Mouse (Mus musculus): ENCODE measurements around the gene Masp2. TPM values are rescaled to one million over a fixed set of nuclear protein-coding genes. Genes with fewer than 3 reads are reported as not detected.

Masp2 gene
- total RNA-seq (2014; fragmentation: Nextera tagmentation) (0.47 TPM in 1 of 2 replicates, not detected in the other), total RNA-seq (2017) (0.46 and 0.65 TPM in 2 replicates)

DNA sequence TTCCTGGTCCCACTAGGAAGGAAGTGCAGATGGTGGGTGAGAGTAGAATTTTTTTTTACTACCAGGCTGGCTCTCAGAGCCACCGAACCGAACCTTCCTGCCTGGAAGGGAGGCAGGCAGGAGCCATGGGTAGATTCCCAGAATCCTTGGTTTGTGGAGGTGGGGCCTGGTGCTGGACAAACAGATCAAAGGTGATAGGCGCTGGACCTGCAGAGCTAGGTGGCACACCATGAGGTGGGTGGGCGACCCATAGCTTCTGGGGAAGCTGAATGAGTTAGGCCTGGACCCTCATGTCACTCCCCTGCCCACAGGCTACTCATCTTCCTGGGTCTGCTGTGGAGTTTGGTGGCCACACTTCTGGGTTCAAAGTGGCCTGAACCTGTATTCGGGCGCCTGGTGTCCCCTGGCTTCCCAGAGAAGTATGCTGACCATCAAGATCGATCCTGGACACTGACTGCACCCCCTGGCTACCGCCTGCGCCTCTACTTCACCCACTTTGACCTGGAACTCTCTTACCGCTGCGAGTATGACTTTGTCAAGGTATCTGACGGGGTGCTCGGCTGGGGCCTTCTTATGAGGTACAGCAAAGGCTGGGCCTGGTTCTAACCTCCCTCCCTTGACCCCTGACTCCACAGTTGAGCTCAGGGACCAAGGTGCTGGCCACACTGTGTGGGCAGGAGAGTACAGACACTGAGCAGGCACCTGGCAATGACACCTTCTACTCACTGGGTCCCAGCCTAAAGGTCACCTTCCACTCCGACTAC is at the start of gene Masp2:
Gene Masp2, plus strand, starts transcription at position 198 of the 764 bp plus-strand sequence.
- no peak for ATAC-seq (replicated peaks; ENCODE audit: poor library complexity, severe bottlenecking)

DNA sequence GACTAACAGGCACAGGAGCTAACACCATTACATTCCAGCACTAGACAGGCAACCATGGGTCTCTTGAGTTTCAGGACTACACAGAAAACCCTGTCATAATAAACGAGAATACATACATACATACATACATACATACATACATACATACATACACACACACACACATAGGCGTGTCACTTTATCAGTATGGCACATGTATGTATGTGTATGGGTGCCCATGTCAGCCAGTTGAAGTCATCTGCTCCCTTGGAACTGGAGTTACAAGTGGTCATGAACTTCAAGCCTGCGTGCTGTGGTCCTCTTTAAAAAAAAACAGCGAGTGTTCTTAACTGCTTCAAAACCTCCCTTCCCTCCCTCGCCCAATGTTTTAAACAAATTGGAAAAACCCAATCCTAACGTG is 44.6 kb upstream of the Masp2 start:
- no peak for ATAC-seq (replicated peaks; ENCODE audit: poor library complexity, severe bottlenecking)

DNA sequence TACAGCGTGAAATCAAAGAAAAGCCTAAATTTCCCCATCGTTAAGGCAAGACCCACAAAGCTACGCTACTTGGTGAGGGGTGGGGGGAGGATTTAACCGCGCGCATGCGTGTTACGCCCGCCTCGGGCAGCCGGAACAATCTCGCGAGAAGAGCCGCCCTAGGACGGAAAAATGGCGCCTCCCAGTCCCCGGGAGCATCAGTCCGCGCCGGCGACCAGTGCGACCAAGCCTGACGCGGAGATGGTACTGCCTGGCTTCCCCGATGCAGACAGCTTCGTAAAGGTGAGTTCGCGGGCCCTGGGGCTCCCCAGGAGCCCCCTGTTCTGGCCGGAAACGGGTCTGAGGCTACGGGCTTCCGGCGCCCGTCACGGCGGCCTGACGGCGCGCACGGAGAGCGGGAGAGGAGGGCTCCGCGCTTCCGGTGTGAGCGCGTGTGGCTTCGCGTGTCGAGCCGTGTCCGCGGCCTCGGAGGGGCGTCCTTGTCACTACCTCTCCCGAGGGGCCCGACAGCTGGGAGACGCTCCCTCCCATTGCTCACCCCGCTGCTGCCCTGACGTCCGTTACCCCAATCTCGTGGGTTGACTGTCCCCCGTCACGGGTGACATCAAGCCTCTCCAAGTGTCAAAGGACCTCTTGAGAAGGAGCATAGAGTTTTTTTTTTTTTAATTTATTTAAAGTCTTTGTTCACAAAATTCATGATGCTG is 43.9 kb upstream of the Masp2 start, which contains the start of gene Exosc10:
Gene Exosc10, plus strand, starts transcription at position 133 of the 704 bp plus-strand sequence.
- ATAC-seq (replicated peaks; ENCODE audit: poor library complexity, severe bottlenecking): peak; percentile 92

DNA sequence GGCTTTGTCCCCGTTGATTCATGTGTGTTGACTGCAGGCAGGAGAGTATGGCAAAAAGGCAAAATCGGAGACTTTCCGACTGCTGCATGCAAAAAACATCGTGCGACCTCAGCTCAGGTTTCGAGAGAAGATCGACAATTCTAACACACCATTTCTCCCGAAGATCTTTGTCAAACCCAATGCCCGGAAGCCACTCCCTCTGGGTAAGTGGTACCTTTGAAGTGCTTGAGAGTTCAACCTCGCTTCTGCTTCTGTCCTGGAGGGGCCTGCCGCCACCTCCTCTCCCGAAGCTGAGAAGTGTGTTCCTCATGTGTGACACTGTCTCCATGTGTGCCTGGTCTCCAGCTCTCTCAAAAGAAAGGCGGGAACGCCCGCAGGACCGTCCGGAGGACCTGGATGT is 39.7 kb upstream of the Masp2 start:
- no peak for ATAC-seq (replicated peaks; ENCODE audit: poor library complexity, severe bottlenecking)

DNA sequence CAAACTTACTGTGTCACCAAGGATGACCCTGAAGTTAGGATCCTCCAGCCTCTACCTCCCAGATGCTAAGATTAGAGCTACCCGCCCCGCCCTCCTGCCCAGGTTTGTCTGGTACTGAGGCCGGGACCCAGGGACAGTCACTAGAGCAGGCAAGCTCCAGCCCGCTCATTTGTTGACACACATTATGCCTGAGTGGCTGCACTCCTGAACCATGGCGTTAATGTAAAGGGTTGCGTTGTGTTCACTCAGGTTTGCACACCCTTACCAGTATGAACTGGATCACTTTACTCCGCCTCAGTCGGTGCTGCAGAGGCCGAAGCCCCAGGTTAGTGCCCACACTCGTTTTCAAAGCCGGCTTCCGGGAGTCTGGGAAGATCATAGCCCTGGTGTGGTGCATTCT is 38.8 kb upstream of the Masp2 start:
- no peak for ATAC-seq (replicated peaks; ENCODE audit: poor library complexity, severe bottlenecking)

DNA sequence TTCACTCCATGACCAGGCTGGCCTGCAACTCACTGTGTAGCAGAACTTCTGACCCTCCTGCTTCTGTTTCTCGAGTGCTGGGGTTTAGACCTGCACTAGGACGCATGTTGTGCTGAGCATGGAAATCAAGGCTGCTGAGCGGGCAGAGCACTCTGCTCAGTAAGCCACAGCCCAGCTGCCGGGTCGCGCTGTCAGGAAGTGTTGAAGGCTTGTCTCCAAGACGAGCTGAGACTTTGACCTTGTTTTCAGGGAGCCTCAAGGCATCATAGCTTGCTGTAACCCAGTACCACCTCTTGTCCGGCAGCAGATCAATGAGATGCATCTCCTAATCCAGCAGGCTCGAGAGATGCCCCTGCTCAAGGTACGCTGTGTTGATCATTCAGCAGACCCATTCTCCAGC is 32.2 kb upstream of the Masp2 start:
- no peak for ATAC-seq (replicated peaks; ENCODE audit: poor library complexity, severe bottlenecking)

DNA sequence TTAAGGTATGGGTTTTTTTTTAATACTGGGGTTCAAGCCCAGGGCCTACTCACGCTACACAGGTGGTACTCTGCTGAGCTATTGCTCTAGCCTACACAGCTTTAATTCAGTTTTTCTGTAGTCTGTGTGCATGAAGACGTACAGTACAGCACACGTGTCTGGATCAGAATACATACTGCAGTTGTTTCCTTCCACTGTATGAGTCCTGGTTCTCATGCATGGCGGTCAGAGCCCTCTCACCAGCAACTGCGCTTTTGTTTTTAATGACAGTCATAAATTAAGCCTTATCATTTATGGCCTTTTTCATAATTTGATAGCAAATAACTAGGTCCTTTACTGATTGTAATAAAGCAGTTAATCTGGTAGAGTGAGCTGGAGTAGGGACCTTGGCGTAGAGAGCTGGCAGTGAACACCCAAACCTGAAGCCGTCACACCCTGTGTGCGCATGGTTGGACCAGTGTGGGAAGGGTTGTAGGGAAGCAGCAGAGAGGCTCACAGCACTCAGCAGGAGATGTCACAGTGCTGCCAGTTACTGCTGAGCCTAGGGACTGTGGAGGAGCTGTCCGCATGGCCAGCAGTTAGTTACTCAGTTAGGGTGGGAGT is 31.6 kb upstream of the Masp2 start:
- no peak for ATAC-seq (replicated peaks; ENCODE audit: poor library complexity, severe bottlenecking)

DNA sequence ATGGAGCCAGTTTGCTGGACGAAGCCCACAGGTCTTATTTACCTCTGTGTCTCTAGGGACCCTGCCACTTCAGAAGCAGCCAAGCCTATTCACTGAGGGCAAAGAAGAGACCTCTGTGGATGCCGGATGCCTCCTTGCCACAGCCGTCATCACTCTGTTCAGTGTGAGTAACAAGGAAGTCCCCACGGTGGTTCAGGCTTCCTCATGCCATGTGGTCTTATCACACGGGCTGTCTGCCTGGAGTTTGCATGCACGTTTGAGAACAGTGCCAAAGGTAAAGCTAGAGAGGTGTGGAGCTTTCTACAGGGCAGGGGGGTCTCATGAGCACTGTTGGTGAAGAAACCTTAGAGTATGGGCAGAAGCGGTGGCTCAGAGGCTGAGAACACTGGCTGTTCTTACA is 29.1 kb upstream of the Masp2 start:
- no peak for ATAC-seq (replicated peaks; ENCODE audit: poor library complexity, severe bottlenecking)

DNA sequence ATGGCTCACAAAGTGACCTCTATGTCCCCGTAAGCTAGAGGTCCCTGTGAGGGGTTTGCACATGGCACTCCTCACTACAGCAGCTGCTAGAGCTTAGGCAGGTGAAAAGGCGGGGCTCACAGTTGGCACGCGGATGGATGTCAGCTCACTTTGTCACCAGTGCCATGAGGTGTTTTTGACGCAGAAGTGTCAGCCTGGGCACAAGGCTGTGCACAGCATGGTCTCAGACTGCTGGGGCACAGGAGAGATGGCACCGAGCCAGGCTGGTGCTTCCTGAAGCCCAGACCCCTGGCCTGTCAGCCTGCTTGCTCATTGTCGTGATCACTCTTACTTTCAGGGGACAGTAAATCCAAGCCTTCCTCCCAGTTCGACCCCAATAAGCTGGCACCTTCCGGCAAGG is 21.6 kb upstream of the Masp2 start:
- ATAC-seq (replicated peaks; ENCODE audit: poor library complexity, severe bottlenecking): no peak

DNA sequence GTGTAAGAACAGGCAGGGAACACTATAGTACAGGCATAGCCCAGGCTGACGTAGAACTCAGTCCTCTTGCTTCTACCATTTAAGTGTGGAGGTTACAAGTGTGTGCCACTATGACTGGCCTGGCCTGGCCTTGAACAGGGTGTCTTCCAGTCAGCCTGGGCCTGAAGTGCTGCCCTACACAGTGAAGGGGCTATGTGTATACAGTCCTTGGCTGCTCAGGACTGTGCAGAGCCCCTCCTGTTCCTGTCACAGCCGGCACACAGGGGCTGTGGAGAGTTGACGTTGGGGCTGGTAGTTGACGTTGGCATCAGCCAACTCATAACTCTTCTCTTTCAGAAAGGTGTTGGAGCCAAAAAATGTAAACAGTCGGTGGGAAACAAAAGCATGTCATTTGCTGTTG is 20.9 kb upstream of the Masp2 start:
- no peak for ATAC-seq (replicated peaks; ENCODE audit: poor library complexity, severe bottlenecking)

DNA sequence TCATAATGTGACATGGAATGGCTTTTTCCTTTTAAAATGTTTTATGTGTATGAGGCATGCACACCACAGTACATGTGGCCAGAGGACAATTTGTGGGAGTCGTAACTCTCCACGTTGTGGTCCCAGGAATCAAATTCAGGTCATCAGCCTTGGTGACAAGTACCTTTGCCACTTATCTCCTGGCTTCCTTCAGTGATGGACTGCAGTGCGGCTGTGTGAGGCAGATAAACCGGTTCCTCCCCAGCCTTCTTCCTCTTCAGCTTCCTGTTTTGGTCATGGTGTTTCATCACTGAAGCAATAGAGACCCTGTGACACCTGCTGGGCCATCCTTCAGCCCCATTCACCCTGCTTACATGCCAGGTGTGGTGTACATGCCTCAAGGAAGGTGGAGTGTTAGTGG is 19.1 kb upstream of the Masp2 start:
- peak; percentile 90 for ATAC-seq (replicated peaks; ENCODE audit: poor library complexity, severe bottlenecking)

DNA sequence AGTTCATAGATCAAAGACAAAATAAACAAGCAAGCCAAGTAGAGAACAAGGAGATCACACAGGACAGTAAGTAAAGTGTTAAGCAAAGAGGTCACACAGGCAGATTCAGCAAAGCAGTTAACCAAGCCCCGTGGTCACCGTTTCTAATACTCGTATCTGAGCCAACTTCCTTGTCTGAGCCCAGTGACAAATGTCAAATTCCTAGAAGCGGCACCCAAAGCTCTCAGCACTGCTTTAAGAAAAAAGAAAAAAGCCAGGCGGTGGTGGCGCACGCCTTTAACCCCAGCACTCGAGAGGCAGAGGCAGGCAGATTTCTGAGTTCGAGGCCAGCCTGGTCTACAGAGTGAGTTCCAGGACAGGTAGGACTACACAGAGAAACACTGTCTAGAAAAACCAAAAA is 15.7 kb upstream of the Masp2 start:
- no peak for ATAC-seq (replicated peaks; ENCODE audit: poor library complexity, severe bottlenecking)

DNA sequence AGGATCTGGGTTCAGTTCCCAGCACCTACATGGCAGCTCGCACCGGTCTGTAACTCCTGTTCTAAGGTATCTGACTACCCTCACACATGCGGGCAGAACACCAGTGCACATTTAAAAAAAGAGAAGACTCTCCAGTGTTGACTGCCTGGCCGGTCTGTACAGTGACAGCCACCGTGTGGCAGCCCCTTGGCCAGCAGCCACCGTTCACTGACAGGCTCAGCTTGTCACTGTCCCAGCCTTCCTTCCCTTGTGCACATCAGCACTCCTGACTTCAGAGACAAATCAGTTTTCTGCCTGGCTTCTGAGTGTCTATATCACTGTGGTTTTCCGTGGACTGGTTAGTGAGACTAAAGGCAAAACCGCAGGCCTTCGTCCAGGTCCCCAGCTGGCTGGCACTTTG is 13.6 kb upstream of the Masp2 start:
- ATAC-seq (replicated peaks; ENCODE audit: poor library complexity, severe bottlenecking): no peak

DNA sequence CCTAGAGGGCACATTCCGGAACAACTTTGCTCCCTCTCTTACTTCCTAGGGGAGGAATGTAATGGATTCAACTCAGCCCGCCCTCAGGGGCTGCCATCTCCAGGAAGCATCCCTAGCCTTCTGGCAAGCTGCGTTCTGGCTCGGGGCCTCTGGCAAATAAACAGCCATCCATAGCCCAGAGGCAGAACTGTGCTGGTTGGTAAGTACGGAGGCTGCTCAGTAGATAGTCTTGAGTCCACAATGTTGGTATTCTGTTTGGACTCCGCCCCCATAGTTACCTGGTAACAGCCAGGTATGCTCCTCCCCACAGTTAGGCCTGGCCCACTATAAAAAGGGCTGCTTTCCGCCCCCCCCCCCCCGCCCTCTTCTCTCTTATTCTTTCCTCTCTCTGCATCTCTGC is 12.8 kb upstream of the Masp2 start:
- no peak for ATAC-seq (replicated peaks; ENCODE audit: poor library complexity, severe bottlenecking)

DNA sequence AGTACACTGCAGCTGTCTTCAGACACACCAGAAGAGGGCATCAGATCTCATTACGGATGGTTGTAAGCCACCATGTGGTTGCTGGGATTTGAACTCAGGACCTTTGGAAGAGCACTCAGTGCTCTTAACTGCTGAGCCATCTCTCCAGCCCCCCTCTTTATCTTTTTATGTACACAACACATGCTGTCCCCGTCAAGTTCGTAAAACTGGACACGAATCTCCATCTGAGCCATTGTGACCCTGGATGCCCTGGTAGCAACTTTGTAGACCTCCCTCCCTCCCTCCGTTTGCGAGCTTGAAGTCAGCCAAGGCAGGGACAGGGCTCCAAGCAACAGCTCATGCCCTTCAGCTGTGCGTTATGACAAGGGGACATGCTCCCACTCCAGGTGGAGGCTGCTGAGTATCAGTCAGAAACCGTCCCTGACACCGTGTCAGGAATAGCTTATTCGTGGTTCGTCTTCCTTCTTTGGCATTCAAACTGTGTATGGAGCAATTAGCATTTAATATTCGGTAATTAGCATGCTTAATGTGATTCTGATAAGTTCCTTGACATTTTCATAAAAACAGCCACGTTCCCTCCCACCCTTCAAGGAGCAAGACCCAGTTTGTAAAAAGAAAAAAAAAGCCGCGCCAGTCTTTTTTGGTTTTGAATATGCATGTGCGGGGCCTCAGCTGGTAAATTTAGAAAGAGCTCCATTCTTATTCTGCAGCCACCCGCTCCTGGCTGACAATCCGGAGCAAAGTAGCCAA is 11.8 kb upstream of the Masp2 start:
- ATAC-seq (replicated peaks; ENCODE audit: poor library complexity, severe bottlenecking): peak; percentile 7; the same call in 1 of the 2 replicates

DNA sequence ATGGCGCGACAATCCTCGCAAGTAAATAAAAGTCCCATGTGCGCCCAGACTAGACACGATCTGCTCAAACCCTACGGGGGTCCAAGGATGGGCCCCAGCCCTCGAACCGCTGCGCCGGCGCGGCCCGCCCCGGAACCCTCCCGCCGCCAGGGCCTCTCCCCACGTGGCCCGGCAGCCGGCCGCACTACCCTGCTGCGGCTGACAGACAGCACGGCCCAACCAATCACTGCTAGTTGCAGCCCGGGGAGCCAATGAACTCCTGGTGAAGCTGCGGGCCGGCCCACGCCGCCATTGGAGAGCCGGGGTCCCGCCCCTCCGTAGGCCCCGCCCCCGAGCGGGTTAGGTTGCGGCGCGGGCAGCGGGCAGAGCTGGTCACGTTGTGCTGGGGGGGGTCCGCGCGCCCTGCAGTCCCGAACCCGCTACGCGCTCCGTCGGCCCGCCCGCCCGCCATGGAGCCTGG is 11.2 kb upstream of the Masp2 start, which contains the start of gene Srm:
Gene Srm, plus strand, starts transcription at position 333 of the 460 bp plus-strand sequence.
- ATAC-seq (replicated peaks; ENCODE audit: poor library complexity, severe bottlenecking): peak; percentile 89

DNA sequence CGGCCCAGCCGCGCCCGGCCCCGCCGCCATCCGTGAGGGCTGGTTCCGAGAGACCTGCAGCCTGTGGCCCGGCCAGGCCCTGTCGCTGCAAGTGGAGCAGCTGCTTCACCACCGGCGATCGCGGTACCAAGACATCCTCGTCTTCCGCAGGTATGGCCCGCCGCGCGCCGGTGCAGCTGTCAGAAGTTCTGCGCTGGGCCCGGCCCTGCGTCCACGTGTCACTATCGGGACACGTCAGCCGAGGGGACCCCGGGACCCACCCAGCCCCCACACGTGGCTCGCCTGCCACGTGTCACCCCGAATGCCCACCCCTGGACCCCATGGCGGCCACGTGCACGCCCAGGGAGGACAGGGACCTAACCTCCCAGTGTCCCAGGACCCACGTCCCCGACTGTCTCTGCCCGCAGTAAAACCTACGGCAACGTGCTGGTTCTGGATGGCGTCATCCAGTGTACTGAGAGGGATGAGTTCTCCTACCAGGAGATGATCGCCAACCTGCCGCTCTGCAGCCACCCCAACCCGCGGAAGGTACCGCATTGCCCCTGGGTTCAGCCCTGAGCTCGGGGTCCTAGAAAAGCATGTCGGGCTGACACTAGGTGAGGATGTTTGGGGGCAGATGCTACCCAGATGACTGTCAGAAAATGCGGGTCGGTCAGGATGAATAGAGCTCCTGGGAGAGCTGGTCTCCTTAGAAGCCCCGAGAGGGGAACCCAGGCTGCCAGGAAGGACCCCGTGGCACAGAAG is 10.5 kb upstream of the Masp2 start:
- peak; percentile 34 for ATAC-seq (replicated peaks; ENCODE audit: poor library complexity, severe bottlenecking)

DNA sequence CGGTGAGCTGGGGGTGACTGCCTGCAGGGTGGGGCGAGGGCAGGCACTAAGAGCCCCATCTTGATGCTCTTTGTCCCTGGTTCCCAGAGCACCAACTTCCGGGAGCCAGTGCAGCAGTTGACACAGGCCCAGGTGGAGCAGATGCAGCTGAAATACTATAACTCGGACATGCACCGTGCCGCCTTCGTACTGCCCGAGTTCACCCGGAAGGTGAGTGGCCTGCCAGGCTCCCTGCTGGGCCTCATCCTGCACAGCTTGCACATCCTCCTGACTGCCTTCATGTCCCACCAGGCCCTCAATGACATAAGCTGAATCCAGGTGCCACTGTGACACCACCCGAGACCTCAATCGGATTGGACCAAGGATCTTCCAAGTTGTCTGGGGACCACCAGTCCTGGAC is 8.4 kb upstream of the Masp2 start:
- no peak for ATAC-seq (replicated peaks; ENCODE audit: poor library complexity, severe bottlenecking)

DNA sequence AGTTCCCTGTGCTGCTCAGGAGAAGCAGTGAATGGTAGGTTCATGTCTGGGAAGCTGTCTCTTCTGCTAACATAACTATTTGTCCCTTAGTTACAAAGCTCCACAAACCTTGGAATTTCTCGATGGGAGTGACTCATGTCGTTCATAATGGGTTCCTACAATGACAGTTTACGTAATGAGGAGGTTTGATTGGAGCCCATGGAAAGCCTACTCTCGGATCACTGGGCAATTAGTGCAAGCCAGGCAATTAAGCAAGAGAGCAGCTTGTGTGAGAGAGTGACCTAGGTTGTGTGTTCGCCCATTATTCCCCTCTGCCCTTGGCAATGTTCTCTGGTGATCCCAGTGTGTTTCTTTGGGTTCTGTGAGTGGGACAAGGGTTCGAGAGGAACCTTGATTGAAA is 6.4 kb upstream of the Masp2 start:
- no peak for ATAC-seq (replicated peaks; ENCODE audit: poor library complexity, severe bottlenecking)

DNA sequence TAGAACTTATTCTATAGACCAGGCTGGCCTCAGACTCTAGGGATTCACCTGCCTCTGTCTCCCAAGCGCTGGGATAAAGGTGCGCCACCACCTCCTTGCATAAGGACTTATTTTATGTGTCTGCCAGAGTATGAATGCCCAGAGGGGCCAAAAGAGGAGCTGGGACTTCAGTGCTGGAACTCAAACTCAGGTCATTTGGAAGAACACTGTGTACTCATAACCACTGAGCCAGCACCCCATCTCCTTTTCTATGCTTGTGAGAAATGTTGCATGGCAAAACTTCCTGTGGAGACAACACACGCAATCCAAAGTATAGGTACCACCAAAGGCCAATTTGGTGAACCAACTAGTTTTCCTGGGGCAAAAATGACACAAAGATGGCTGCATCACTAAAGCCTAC is 5.6 kb upstream of the Masp2 start:
- ATAC-seq (replicated peaks; ENCODE audit: poor library complexity, severe bottlenecking): no peak
